Mouse (Mus musculus) bone marrow, adult 2 months (tissue): ENCODE measurements around the gene Rsph6a.

Experiments used
- CTCF ChIP-seq: fragments of 200-500 bp; IDR thresholded peaks from 2 replicates; pipeline ENCODE4 v1.5.1; 2011; ENCODE audit warnings: low read length, control low read depth; ENCODE audit not compliant: control insufficient read depth, insufficient read depth
- POLR2A ChIP-seq: fragments of 200-500 bp; IDR thresholded peaks from 2 replicates; pipeline ENCODE4 v1.6.1; 2011; ENCODE audit warnings: low read depth, mild to moderate bottlenecking, control low read depth, low read length, borderline replicate concordance; ENCODE audit not compliant: control insufficient read depth

GRCm38 (mm10) chr7:19097863-19098262 lies 43.4 kb downstream of the Rsph6a start:
- TF ChIP-seq CTCF = no peak
- TF ChIP-seq POLR2A = no peak
